Mouse (Mus musculus) T-helper 17 cell (primary cell): Measurements from ENCODE around the gene Camk1d.

Experiments used
- in situ Hi-C, 2 experiments: fragments of 300-600 bp; cut with MboI, MseI; formaldehyde crosslinking; loops; 1 replicate in 1 of 2; 2 replicates in 1 of 2; pipeline ENCODE4 v1.15.1; 2025; ENCODE audit warnings: high pct_unique_total_duplicates in 2 of 2

Camk1d gene

DNA sequence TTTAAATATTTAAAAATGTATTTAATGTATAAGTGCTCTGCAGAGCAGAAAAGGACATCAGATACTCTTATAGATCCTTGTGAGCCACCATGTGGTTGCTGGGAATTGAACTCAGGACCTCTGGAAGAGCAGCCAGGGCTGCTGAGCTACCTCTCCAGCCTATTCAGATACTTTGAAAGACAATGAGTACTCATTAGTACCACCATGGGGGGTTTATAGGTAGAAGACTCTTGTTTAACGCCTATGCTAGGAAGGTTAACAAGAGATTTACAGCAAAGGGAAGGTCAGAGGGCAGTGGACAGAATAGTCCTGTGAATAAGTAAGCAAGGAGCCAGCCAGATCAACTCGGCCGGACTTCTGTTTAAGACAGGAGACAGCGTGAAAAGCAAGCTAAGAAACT, 357.3 kb downstream of the Camk1d start:
- in situ Hi-C loops: no loop called here

DNA sequence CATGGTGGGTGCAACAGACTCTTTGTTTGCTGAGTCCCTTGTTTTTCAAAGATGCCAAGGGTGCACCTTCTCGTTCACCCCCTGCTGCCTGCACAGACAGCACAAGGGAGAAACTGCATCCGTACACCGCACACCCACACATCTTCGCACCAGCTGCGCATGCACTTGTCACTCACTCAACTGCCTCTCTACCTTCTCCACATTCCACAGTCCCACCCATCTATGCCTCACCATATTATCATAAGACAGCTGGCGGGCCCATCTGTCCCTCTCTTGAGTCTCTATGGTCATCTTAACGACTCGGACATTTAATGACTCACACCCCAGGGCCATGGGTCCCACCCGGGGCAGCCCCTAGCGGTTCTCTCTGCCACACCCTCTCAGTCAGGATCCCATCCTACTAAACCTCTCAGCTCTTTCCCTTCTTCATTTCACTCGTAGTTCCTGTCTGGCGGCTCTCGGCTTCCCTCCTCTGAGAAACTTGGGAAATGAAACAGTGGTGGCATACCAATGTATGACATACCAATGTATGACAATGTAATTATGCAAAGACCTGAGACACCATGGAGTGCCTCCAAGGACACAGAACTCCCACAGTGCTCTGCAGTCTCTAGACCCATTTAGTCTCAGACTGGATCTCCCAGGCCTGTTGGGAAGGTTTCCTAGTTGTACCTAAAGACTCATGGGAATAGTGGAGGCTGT, 361.3 kb downstream of the Camk1d start:
- in situ Hi-C loops: no loop called here

DNA sequence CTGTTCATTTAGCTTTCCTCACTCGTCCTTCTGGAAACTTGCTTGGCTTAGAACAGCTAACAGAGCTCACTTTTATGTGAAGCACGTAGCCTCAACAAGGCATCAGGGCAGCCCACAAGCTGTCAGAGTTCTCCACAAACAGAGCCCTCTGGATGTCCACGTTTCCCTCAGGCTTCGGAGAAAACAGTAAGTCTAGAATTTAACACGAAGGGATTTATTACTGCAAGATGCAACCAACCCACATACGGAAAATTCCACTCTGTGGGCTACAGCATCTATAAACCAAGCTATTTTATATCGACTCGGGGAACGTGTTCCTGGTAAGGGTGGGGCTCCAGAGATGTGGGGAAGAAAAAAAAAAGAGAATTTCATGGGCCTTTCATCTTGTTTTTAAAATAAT, 369.0 kb downstream of the Camk1d start:
- in situ Hi-C loops: no loop called here

DNA sequence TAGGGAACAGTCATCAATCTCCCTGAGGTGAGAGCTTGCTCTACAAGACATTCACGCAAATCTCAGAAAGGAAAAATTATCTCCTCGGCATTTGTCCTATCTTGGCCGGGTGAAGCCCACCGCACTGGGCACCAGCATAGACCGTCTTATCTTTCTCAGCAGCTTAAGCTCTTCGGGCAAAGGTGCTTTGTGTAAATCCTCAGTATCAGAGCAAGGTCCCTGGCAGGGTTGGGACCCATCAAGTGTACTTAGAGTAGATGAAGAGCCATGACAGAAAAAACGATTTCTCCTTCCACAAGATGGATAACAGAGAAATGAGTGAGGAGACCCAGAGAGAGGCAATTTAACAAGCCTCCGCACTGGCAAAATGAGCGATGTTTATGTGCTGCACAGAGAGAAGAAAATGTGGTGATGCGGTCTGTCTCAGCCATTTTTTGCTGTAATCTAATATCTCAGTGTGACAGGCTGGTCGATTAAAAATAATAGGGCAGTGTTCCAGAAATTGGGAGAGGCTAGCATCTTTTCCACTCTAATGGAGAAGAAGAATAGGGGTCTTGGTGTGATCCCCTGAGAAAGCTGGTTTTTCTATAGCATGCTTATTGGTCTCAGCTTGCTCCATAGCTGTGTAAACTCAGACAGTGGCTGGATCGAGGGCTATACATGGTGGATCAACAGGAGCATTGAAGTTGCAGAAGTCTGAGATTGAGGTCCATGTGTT, 386.6 kb downstream of the Camk1d start:
- in situ Hi-C loops: no loop called here

DNA sequence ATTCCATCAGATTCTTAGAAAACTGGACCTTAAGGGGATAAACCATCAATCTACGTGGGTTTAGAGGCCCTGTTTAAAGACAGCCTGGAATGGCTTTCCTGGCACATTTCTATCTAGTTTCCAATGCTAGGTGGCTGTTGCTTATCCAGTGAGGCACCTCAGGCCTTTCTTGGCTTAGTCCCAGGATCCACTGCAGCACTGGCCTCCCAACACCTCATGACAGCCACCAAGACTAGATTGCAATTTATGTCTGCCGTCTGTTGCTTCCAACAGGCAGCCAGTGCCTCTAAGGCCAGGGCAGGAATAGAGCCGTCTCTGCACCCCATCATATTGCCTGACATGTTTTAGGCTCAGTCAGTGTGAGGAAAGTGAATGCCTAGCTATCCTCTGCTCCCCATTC, 389.5 kb downstream of the Camk1d start:
- in situ Hi-C loops: no loop called here

DNA sequence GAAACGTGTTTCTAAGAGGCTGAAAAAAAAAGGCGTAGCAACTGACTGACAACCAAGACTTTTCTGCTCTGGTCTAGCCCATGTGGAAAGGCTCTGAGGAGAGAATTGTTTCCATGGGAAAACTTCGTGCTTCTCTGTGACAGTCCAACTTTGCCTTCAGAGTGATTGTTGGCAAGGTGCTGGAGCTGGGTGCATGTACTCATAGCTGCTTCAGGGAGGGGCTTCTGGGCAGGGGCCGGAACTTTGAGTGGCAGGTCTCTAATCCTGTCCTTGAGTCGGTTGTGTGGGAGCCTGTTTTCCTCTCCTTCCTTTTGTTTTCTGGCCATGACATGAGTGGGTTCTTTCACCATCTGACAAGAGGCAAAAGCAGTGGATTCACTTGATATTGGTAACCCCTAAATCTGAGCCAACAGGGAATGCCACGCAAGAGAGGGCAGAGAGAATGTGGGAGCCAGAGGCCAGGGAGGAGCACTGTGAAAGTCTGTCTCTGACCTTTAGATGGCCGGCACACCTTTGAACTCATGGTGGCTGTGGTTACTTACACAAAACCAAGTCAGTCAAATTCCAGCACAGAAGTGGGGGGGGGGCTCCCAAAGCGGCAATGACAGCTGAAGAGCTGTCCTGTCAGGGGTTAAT, 392.5 kb downstream of the Camk1d start:
- in situ Hi-C loops: no loop called here

DNA sequence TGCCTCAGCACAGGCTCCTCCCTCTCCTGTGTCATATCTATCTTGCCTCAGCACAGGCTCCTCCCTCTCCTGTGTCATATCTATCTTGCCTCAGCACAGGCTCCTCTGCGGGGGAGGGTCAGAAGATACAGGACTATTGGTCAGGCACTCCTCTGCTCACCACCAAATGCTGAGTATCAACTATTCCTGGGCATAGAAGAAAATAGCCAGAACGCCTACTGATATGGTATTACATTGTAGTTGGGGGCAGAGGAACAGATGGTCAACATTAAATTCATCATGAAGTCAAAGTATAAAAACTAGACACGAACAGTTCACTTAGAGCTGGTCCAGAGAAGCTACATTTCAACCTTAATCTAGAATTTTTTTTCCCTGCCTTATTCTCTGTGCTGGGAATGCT, 395.2 kb downstream of the Camk1d start:
- in situ Hi-C loops: loop anchor here in 1 of 2 experiments (10.0 kb wide), 1 partner anchor 1376 kb away; no protein-coding TSS in a partner anchor

DNA sequence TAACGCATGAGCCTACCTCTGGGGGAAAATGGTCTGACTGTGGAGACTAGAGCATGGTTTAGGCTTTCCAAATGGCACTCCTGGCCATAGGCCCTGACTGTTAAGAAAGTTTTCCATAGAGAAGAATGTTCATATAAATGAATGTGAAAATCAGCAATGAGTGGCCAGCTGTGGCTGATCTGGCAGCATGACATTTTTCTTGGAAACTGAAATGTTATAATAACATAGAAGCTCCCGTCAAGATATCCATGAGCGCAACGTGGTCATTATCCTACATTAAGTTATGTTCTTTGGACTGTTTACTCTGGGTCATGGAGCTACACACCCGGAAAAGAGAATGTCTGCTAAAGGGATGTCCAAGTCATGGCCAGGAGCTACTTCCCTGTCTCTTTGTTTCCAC, 397.6 kb downstream of the Camk1d start:
- in situ Hi-C loops: loop anchor here in 1 of 2 experiments (10.0 kb wide), 1 partner anchor 1378 kb away; no protein-coding TSS in a partner anchor

DNA sequence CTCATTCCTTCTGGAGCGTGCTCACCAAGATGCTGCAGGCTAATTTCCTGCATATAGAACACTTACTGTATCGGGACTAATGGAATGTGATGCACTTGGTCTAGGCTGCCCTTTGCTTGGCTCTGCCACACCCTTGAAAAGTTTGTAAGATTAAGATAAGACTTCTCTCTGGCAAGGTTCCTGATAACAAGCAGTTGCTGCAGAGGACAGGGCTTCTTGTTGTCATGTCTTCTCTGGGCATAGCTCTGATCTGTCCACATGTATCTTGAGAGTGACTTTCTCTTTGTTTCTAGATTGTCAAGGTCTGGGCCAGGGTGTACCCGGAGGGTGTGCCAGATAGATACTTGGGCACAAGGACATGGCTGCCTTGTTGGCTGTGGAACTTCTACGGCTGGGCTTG, 398.1 kb downstream of the Camk1d start:
- in situ Hi-C loops: loop anchor here in 1 of 2 experiments (10.0 kb wide), 1 partner anchor 1379 kb away; no protein-coding TSS in a partner anchor

DNA sequence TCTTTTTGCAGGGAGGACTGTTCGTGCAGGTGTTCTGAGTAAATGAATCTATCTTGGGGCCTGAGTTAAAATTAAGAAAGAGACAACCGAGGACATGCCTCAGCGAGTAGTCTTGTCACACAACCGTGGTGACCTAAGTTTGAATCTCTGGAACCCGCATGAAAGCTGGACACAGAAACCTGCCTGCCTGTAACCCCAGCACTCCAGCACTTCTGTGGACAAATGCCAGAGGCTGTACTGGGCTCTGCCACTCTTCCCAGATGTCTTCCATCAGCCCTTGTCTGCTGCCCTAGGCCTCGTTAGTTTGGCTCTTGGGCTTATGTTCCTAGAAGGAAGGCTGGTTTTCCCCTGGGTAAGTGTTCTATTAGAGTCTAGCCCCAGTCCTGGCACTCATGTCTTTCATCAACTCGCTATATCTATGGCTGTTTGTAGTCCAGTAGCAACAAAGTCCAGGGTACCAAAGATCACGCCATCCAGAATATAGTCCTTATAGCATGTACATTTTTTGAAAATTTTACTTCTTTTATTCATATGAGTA, 399.0 kb downstream of the Camk1d start:
- in situ Hi-C loops: loop anchor here in 1 of 2 experiments (10.0 kb wide), 1 partner anchor 1379 kb away; no protein-coding TSS in a partner anchor

DNA sequence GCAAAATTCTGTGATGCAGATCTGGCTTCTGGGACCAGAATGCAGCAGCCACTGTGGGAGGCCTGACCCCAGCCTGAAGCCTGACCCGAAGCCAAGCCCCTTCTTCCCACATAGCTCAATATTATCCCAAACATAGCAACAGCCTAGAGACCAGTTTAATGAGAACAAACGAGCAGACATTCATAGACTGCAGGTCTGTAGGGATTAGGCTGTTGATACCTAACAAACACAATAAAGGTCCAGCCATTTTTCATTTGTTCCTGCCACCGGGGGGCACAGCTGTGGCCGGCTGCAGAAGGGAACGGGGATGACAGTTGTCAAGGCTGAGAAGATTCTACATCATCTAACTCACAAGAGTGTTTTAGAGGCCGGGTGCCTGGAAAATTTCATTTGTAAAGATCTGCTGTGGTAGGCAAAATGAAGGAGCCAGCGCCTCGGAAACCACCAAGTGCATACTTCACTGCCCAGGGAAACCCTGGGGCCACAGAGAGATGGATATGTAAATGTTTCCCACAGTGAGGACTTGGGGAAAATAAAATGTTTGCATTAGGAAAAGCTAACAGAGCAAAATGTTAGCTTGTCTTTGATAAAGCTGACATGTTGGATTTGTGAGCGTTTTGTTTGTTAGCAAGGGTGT, 399.7 kb downstream of the Camk1d start:
- in situ Hi-C loops: loop anchor here in 1 of 2 experiments (5.0 to 10.0 kb wide), 2 partner anchors 63 to 1380 kb away; no protein-coding TSS in a partner anchor

DNA sequence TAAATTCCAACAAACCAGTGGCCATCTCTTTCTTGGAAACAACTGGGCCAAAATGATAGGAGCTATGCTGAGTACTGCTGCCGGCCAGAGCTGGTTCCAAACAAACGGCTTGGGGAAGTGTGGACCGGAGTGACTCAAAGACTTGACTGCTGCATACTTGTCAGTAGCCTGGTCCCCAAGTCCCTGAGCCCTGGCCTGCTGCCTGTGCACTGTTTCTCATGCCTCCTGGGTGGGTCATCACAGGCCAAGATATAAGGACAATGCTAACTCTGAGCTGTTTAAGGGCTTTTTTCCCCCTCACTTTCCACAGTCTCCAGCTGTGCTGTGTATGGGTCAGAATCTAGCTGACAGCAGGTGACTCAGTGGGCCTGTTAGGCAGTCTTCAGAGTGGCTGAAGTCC, 409.2 kb downstream of the Camk1d start:
- in situ Hi-C loops: no loop called here

DNA sequence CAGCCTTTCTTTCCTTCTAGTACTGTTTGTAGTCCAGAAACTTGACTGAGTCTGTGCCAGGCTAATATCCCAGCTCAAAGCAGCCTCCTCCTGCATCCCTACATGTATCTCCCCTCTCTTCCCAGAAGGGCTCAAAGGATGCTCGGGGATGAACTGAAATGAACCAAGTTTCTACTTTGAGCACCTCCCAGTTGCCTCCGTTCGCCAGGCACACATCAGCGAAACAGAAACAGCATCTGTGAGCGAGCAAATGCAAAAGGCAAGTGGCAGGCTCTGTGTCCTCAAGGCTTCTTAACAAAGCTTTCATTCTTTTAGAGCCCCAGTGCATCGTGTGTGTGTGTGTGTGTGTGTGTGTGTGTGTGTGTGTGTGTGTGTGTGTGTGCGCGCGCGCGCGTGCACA, 409.9 kb downstream of the Camk1d start:
- in situ Hi-C loops: no loop called here

DNA sequence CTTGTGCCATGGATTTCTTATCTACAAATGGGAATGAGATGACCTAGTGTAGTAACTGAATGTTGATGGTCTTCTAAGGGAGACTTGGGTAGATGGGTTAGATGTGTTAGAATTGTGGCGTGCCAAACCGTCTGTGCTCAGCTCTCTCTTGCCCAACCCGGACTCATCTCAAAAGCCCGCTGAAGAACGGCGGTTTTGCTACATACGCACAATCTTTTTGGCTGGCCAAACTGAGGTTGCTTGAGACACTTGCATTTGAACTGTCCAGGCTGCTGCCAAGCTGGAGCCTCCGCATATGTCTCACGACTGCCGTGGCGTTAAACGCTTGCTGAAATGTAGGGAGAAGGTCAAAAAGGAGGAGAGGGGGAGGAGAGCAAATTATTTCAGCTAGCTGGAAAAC, 413.0 kb downstream of the Camk1d start:
- in situ Hi-C loops: no loop called here

DNA sequence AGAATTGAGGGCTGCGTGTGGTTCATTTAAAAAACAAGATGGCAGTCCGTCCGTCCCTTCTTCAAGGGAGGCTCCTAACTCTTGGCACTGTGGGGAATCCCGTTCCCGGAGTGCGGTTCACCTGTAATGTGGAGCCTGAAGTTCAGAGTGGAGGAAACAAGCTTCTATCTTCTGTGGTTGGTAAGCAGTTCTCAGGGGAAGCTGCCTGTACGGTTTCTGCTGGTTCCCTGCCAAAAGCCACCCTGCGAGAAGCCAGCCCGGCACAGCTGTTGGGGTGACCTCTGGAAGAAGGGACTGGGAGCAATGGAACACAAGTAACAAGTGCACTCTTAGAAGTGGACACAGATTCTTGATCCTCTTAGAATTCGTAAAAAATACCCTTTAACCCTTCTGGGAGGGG, 416.2 kb downstream of the Camk1d start:
- in situ Hi-C loops: no loop called here

DNA sequence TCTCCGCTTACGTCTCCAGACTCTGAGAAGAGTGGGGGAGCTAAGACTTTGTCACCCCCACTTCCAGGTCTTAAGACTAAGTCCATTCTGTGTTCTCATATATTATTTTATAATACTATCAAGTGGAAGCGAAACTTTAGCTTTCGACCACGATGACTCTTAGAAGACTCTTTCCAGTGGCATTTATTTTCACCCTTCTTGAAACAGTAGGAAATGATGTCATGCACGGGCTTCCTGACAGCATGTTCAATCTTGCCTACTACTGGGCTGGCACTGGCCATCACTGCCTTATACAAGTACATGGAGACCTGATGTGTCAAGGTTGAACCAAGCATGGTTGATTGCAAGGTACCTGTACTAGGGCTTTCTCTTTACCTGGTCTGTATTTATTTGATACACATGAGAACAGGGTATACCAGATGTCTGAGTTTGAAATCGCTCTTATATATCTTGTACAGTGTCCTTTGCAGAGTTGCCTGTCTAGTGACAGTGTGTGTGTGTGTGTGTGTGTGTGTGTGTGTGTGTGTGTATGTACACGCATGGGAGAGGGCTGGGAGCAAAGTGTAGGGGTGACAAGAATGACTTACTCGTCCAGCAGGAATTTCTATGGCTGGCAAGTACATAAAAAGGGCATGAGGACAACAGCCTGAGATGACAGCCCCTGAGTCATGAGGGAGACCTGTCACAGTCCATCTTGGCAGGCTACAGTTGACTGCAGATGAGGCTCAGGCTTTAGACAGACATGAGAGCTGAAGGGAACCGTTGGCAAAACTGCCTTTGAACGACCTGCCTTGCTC, 417.4 kb downstream of the Camk1d start:
- in situ Hi-C loops: no loop called here

DNA sequence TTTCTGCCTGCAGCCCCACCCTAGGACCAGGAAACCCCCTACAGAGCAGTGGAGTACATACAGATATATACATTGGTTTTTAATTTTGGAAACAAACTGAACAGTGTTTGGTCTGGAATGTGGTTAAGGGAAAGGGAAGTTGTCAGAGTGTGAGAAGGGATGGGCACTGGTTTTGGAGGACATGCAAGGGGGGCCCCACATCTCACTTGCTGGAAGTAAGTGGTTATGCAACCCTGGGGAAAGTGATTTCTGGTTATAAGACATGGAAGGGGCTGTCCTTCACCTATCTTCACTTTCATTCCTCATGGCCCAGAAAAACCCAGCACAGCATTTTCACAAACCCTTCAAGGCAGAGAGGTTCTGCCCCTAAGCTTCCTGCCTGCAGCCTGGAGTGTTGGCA, 419.2 kb downstream of the Camk1d start:
- in situ Hi-C loops: no loop called here

DNA sequence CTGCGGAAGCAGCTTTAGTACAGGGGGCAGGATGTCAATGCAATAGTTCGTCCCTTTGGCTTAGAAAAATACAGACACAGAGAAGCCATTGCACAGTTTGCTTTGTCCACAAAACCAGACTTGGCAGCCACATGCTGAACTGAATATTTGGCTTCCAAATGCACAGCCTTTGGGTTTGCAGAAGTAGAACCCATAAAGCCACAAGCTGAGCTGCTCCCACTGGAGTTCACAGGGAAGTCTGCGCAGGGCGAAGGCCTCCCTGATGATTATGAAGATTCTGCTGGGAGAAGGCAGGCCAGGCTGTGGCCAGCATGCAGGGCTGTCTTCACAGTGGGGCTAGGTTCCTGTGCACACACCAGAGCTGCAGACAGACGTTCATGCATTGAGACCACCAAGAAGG, 419.9 kb downstream of the Camk1d start:
- in situ Hi-C loops: no loop called here

DNA sequence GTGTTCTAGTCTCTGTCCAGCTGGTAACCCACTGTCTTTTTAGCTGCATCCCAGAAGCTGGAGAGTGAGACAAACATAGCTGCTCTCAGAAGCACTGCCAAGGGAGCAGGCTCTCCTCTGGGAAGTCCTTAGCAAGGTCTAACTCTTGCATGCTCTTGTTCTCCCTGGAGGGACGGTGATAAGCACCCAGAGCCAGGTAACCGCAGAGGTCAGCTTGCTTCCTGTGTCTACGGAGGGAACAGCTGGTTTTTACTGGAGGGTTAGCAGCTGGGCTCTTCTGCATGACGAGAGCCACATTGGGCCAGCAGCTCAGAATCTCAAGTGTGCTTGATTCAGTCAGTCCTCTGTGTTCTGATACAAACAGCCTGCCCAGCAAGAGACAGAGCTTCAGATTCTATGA, 425.7 kb downstream of the Camk1d start:
- in situ Hi-C loops: no loop called here

DNA sequence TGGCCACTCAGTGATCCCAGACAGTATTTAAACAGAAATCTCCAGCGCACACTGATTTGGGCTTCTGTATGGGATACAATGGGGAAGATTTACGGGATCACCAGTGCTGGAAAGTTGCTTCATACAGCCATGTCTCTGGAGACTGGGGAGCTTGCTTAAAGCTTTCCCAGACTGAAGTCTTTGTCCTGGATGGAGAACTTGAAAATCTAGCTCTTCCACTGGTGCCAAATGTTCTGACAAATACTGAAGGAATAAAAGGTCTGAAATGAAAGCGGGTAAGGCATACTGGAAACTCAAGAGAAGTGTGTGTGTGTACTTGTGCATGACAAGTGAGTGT, 427.3 kb downstream of the Camk1d start:
- in situ Hi-C loops: no loop called here
